Mouse (Mus musculus) liver, embryonic 13.5 days (tissue): ENCODE results near the gene Pum1. TPM values are rescaled to one million over a fixed set of nuclear protein-coding genes. Genes with fewer than 3 reads are reported as not detected.
"Not testable (repeated sequence)": the region's sequence is repeated elsewhere in the genome, so short reads cannot be mapped to it uniquely, and the experiment has no call there.

Experiments used
- ATAC-seq: fragments of 200-750 bp; cut with Nextera tagmentation; 2 replicates; pipeline ENCODE4 v1.8.0; 2017; ENCODE audit warnings: low read depth, mild to moderate bottlenecking, moderate number of reproducible peaks, moderate library complexity
- DNase-seq: peaks from one replicate; pipeline ENCODE4 v3.0.0; 2022
- H3K27ac ChIP-seq: fragments of 300-500 bp; sonication (generic); 2 replicates; pipeline ENCODE4 v1.5.1; 2015; ENCODE audit warnings: moderate library complexity, mild to moderate bottlenecking, inconsistent platforms
- H3K27me3 ChIP-seq: fragments of 300-500 bp; sonication (generic); 2 replicates; pipeline ENCODE4 v1.6.1; 2015; ENCODE audit warnings: mild to moderate bottlenecking, inconsistent platforms
- H3K36me3 ChIP-seq: fragments of 300-500 bp; sonication (generic); 2 replicates; pipeline ENCODE4 v1.6.1; 2015; ENCODE audit warnings: mild to moderate bottlenecking, inconsistent platforms
- H3K4me1 ChIP-seq: fragments of 300-500 bp; sonication (generic); replicated peaks from 2 replicates; pipeline ENCODE4 v1.6.1; 2015; ENCODE audit warnings: inconsistent platforms
- H3K4me2 ChIP-seq: fragments of 300-500 bp; sonication (generic); 2 replicates; pipeline ENCODE4 v1.6.1; 2015; ENCODE audit warnings: inconsistent platforms, mild to moderate bottlenecking, moderate library complexity
- H3K4me3 ChIP-seq: fragments of 300-500 bp; sonication (generic); replicated peaks from 2 replicates; pipeline ENCODE4 v1.5.1; 2015; ENCODE audit warnings: mild to moderate bottlenecking, inconsistent platforms
- H3K9ac ChIP-seq: fragments of 300-500 bp; sonication (generic); 2 replicates; pipeline ENCODE4 v1.6.1; 2015; ENCODE audit warnings: mild to moderate bottlenecking, inconsistent platforms
- H3K9me3 ChIP-seq: fragments of 300-500 bp; sonication (generic); replicated peaks from 2 replicates; pipeline ENCODE4 v1.6.1; 2016; ENCODE audit warnings: inconsistent platforms
- WGBS: fragments of 180-500 bp; shearing (Covaris S2); methylation state at CpG from one replicate; pipeline ENCODE4 v1.1.7; 2015; ENCODE audit not compliant: insufficient replicate concordance; 5-methylcytosine and 5-hydroxymethylcytosine counted together
- polyA plus RNA-seq: library from polyadenylated mRNA; unstranded; fragments of >200 nt; fragmentation: Nextera tagmentation; extraction: Ambion mirVana; gene quantifications from 2 replicates; pipeline ENCODE4 v1.2.1, GENCODE M21; 2015

Pum1 gene
- polyA plus RNA-seq, 1 experiment from 2014 or later, result 29.7 TPM

GRCm38 (mm10) chr4:130652546-130652945, 10.6 kb upstream of the Pum1 start:
- Histone ChIP-seq H3K4me2 (no peak overlapping the region), H3K9ac (no peak overlapping the region), H3K36me3 (no peaks in the 10 kb centered on the region), H3K4me1 (peaks cover 10% of the 10 kb centered on the region), H3K4me3 (no peak overlapping the region), H3K27ac (no peak overlapping the region), H3K27me3 (no peaks in the 10 kb centered on the region), H3K9me3 (no peaks in the 10 kb centered on the region)
- ATAC-seq (no peak), DNase-seq (no peak)
- WGBS, result 53% methylated on average over 4 of the region's 4 CpGs

- DNase-seq, result no peak
- WGBS, result 23% methylated on average over 1 of the region's 1 CpGs
- Histone ChIP-seq H3K36me3 (no peaks in the 10 kb centered on the region), H3K4me1 (peaks cover 61% of the 10 kb centered on the region), H3K27ac (peak overlapping the region; percentile 10), H3K4me2 (0 out of 2 replicates have a peak overlapping the region, but pooled peaks have one; percentile 4), H3K9me3 (no peaks in the 10 kb centered on the region), H3K9ac (no peak overlapping the region), H3K4me3 (no peak overlapping the region), H3K27me3 (no peaks in the 10 kb centered on the region)
- peak; percentile 55 for ATAC-seq
These were observed 5.1 kb upstream of the Pum1 start for GRCm38 (mm10) chr4:130657820-130658565.

- Histone ChIP-seq H3K27ac (0 out of 2 replicates have a peak overlapping the region, but pooled peaks have one; percentile 10), H3K4me3 (no peak overlapping the region), H3K4me2 (no peak overlapping the region), H3K4me1 (peaks cover 61% of the 10 kb centered on the region), H3K9me3 (no peaks in the 10 kb centered on the region), H3K36me3 (no peaks in the 10 kb centered on the region), H3K9ac (no peak overlapping the region), H3K27me3 (no peaks in the 10 kb centered on the region)
- WGBS, result 84% methylated on average over 6 of the region's 6 CpGs
- ATAC-seq, result no peak
- DNase-seq, result no peak
These were observed 3.7 kb upstream of the Pum1 start for GRCm38 (mm10) chr4:130659470-130659869.

DNA sequence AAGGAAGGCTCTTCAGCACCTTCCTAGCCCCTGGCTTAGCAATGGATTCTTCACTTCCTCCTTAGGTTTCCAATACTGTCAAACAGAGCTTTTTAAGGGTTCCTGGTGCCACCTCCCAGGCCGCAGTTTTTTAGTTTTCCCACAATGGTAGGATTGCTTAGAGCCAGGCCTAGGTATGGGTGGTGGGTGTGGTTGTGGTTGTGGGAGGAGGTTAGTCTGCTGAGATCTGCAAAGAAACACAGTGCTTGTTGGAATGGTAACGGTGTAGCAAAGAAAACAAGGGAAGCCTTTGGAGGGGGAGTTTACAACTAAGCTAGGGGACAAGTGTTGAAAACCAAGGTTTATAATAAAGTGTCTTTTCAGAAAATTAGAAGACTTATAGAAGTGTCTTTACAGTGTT, 3.0 kb upstream of the Pum1 start:
- no peak overlapping the region for H3K4me2 ChIP-seq
- 42% methylated on average over 2 of the region's 2 CpGs for WGBS
- no peaks in the 10 kb centered on the region for H3K36me3 ChIP-seq
- no peak overlapping the region for H3K4me3 ChIP-seq
- no peaks in the 10 kb centered on the region for H3K9me3 ChIP-seq
- ATAC-seq, result no peak
- H3K4me1 ChIP-seq, result peaks cover 58% of the 10 kb centered on the region
- peak overlapping the region; percentile 95 for H3K27ac ChIP-seq
- no peak for DNase-seq
- peak overlapping the region; percentile 13; the same call in 1 of the 2 replicates for H3K9ac ChIP-seq
- no peaks in the 10 kb centered on the region for H3K27me3 ChIP-seq

GRCm38 (mm10) chr4:130661151-130661550, 2.0 kb upstream of the Pum1 start:
- ATAC-seq (peak; percentile 58), DNase-seq (peak; percentile 40)
- Histone ChIP-seq H3K9me3 (no peaks in the 10 kb centered on the region), H3K27me3 (no peaks in the 10 kb centered on the region), H3K4me1 (peaks cover 68% of the 10 kb centered on the region), H3K9ac (peak overlapping the region; percentile 59), H3K4me3 (peak overlapping the region; percentile 98; the same call in 1 of the 2 replicates), H3K27ac (peak overlapping the region; percentile 95), H3K4me2 (peak overlapping the region; percentile 72), H3K36me3 (no peaks in the 10 kb centered on the region)
- WGBS, result 48% methylated on average over 3 of the region's 3 CpGs

DNA sequence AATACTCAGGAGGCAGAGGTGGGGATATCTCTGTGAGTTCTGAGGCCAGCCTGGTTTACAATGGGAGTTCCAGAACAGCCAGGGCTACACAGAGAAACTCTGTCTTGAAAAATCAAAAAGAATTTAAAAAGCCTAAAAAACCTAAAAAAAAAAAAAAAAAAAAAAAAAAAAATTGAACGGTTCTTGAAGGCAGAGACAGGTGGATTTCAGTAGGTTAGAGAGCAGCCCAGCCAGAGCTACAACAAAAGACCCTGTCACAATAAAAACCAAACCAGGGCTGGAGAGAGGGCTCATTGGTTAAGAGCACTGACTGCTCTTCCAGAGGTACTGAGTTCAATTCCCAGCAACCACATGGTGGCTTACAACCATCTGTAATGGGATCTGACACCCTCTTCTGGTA, 816 bp upstream of the Pum1 start:
- H3K4me3 ChIP-seq, result peak overlapping the region; percentile 98
- WGBS, result 83% methylated on average over 1 of the region's 1 CpGs
- ATAC-seq, H3K27me3 ChIP-seq, H3K36me3 ChIP-seq, DNase-seq, H3K9me3 ChIP-seq: not testable (repeated sequence)
- peak overlapping the region; percentile 72 for H3K4me2 ChIP-seq
- peak overlapping the region; percentile 95 for H3K27ac ChIP-seq
- H3K9ac ChIP-seq, result peak overlapping the region; percentile 99
- H3K4me1 ChIP-seq, result peaks cover 76% of the 10 kb centered on the region

- H3K4me2 ChIP-seq, result peak overlapping the region; percentile 72
- H3K36me3 ChIP-seq, result peaks cover 8% of the 10 kb centered on the region
- under 1% methylated on average over 22 of the region's 22 CpGs for WGBS
- no peaks in the 10 kb centered on the region for H3K27me3 ChIP-seq
- peaks cover 76% of the 10 kb centered on the region for H3K4me1 ChIP-seq
- H3K9ac ChIP-seq, result peak overlapping the region; percentile 99
- DNase-seq (peak; percentile 27), ATAC-seq (peak; percentile 22; the same call in 1 of the 2 replicates)
- no peaks in the 10 kb centered on the region for H3K9me3 ChIP-seq
- peak overlapping the region; percentile 95 for H3K27ac ChIP-seq
- H3K4me3 ChIP-seq, result peak overlapping the region; percentile 98
These were observed 785 bp downstream of the Pum1 start for GRCm38 (mm10) chr4:130663810-130664401.

- H3K9ac ChIP-seq, result peak overlapping the region; percentile 99
- DNase-seq, result no peak
- no peak for ATAC-seq
- peak overlapping the region; percentile 72 for H3K4me2 ChIP-seq
- peaks cover 76% of the 10 kb centered on the region for H3K4me1 ChIP-seq
- no peaks in the 10 kb centered on the region for H3K27me3 ChIP-seq
- peaks cover 12% of the 10 kb centered on the region for H3K36me3 ChIP-seq
- WGBS, result 3% methylated on average over 7 of the region's 7 CpGs
- H3K27ac ChIP-seq, result peak overlapping the region; percentile 95
- H3K4me3 ChIP-seq, result peak overlapping the region; percentile 98
- H3K9me3 ChIP-seq, result no peaks in the 10 kb centered on the region
These were observed 1.4 kb downstream of the Pum1 start for GRCm38 (mm10) chr4:130664414-130665029.

DNA sequence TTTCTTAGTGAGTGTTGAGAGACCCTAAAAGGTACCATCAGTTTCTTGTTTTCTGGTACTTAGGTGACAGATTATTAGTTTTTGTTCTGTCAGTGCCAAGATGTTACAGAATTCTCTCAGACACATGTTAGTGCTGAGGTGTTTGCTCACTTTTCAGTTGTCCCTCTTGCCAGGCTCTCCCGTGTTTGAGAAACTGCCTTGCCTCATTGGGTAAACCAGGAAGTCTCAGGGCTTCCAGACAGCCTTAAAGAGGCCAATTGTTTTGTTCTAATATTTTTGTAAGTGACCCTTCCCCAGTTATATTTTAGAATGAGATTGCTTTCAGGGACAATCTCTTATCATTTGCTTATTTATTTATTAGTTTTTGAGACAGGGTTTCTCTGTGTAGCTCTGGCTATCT, 2.1 kb downstream of the Pum1 start:
- H3K4me3 ChIP-seq, result peak overlapping the region; percentile 98
- DNase-seq, result no peak
- H3K4me2 ChIP-seq, result peak overlapping the region; percentile 72
- H3K27me3 ChIP-seq, result no peaks in the 10 kb centered on the region
- no peaks in the 10 kb centered on the region for H3K9me3 ChIP-seq
- no peak for ATAC-seq
- peaks cover 70% of the 10 kb centered on the region for H3K4me1 ChIP-seq
- 0% methylated on average over 1 of the region's 1 CpGs for WGBS
- peak overlapping the region; percentile 99 for H3K9ac ChIP-seq
- peaks cover 16% of the 10 kb centered on the region for H3K36me3 ChIP-seq
- peak overlapping the region; percentile 95 for H3K27ac ChIP-seq

- ATAC-seq, result no peak
- H3K9ac ChIP-seq, result peak overlapping the region; percentile 24; the same call in 1 of the 2 replicates
- no peak overlapping the region for H3K4me3 ChIP-seq
These were observed 4.6 kb downstream of the Pum1 start for GRCm38 (mm10) chr4:130667686-130668085.

GRCm38 (mm10) chr4:130668541-130668940, 5.4 kb downstream of the Pum1 start:
- Histone ChIP-seq H3K4me3 (no peak overlapping the region; the same call in 1 of the 2 replicates), H3K9ac (peak overlapping the region; percentile 34; the same call in 1 of the 2 replicates), H3K9me3 (no peaks in the 10 kb centered on the region), H3K27me3 (no peaks in the 10 kb centered on the region), H3K27ac (peak overlapping the region; percentile 56), H3K4me1 (peaks cover 67% of the 10 kb centered on the region), H3K4me2 (peak overlapping the region; percentile 42), H3K36me3 (peaks cover 50% of the 10 kb centered on the region)
- ATAC-seq (no peak), DNase-seq (peak; percentile 26)
- WGBS, result 3% methylated on average over 2 of the region's 2 CpGs

More at GRCm38 (mm10) chr4:130667686-130668085, 4.6 kb downstream of the Pum1 start:
- no peaks in the 10 kb centered on the region for H3K9me3 ChIP-seq
- DNase-seq, result no peak
- peaks cover 69% of the 10 kb centered on the region for H3K4me1 ChIP-seq
- peak overlapping the region; percentile 47 for H3K27ac ChIP-seq
- WGBS, result 52% methylated on average over 2 of the region's 2 CpGs
- peak overlapping the region; percentile 42 for H3K4me2 ChIP-seq
- H3K27me3 ChIP-seq, result no peaks in the 10 kb centered on the region
- H3K36me3 ChIP-seq, result peaks cover 41% of the 10 kb centered on the region
